Mouse (Mus musculus) embryo, embryonic 11.5 days (tissue): ENCODE data around the gene Nr2e1.

ENCODE experiments used
- DNase-seq: peaks from one replicate; pipeline ENCODE4 v3.0.0-alpha.2; 2012; ENCODE audit warnings: low read depth, low spot score

Nr2e1 gene

GRCm38 (mm10) chr10:42546507-42546906, 36.9 kb downstream of the Nr2e1 start:
- DNase-seq = no peak

- no peak for DNase-seq
These were observed 37.5 kb downstream of the Nr2e1 start for GRCm38 (mm10) chr10:42545707-42546503.

DNA sequence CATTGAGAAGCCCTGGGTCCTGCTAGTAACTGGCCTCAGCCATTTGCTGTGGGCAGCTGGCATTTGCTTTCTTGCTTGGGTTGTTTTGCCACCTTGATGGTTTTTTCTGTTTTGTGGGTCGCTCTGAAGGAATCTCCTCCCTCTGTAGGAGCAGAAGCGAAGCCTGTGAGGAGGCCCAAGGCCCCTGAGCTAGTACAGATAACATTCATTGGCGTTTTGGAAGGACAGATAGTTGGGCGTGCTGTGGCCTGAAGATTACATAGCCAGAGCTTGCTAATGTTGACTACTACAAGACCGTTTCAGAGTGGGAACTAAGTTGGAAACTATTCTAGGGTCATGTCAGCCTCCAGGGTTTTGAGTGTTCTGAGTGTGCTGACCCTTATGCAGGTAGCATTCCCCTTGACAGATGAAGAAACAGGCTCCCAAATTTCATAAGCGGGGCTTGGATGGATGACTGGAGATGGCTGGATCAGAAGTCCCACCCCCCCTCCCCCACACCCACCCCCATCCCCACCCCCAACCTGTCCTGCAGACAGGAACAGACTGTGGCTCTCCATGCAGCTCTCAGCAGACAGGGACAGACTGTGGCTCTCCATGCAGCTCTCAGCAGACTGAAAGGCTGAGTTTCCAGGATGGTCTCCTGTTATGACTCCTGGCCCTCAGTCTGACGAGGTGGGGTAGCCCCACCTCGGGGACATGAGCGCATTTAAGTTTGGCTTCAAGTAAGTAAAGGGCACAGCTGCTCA, 45.7 kb downstream of the Nr2e1 start:
- DNase-seq = no peak

DNA sequence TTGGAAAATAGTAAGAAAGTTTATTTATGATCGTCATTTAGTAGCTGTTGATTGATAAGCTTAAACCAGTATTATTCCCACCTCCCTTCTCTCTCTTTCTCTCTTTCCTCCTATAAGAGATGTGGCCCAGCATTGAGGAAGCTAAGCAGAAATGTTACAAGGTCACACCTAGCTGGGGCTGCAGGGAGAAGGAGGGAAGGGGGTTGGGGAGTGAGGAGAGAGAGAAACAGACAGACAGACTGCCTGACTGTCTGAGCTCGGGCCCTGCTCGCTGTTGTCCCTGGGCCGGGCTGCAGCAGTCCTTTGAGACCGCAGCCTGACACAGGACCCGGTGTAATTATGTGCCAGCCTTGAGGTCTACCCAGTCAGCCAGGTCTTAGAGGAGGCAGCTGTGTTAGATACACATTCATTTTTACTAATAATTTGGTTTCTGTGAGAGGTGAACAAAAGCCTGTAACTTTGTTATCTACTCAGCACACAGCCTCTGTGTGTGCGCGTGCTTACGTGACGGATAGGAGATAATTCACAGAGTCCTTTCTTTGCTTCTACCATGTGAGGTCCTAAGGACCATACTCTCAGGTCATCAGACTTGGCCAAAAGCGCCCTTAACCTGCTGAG, 49.5 kb downstream of the Nr2e1 start:
- no peak for DNase-seq

DNA sequence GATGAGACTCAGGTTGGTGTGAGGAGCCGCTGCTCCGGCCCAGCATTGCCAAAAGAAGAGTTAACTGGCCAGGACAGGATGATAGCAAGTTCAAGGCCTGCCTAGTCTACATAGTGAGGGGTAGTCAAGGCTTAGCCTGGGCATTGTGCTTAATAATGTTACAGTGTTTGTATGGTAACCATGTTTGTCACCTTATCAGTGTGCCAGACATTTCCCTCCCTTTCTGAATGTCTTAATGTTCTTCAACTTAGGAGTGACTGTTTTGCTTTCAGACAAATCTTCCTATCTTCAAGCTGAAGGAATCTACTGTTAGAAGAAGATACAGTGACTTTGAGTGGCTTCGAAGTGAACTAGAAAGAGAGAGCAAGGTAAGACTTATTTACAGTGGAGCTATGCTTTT, 57.8 kb downstream of the Nr2e1 start:
- DNase-seq = no peak

DNA sequence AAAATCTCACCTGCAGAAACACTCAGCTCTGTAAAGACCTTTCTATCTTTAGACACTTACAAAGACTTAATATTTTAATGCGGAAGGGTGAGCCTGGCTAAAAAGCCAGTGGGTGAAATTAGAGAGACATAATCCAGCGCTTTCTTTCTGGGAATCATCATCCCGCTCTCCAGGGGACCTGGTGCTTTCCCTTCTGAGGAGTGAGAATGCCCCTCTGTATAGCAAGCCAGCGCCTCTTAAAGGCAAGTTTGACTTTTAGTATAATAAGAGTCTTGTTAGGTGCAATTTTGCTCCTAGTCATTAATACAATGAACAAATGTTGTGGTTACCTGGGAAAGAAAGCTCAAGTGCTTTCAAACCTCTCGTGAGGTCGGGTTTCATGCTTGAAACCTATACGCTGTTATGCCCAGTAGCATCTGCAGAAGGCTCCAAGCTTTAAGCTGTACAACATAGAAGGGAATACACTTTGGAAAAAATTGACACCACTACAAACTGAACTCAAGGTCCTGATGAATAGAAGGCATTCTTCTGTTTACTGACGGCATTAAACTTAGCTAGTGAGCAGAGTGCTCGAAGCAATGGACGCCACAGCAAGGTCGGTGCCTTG, 59.8 kb downstream of the Nr2e1 start:
- DNase-seq = no peak

DNA sequence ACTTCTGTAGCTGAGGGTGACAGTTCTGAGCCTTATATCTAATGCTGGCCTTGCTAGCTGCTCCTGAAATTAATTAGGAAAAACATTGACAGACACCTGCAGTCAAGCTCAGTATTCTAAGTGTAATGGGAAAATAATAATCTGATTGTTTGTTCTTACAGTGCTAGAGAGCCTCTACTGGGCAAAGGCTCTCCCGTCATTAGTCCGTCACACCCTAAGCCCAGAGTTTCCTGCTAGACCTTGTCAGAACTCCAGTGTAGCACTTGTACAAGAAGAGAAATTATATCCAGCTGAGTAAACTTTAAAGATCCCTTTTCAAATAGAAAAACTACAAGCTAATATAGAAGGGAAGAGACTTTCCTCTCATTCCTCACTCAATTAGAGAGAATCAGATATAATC, 60.5 kb downstream of the Nr2e1 start:
- no peak for DNase-seq

DNA sequence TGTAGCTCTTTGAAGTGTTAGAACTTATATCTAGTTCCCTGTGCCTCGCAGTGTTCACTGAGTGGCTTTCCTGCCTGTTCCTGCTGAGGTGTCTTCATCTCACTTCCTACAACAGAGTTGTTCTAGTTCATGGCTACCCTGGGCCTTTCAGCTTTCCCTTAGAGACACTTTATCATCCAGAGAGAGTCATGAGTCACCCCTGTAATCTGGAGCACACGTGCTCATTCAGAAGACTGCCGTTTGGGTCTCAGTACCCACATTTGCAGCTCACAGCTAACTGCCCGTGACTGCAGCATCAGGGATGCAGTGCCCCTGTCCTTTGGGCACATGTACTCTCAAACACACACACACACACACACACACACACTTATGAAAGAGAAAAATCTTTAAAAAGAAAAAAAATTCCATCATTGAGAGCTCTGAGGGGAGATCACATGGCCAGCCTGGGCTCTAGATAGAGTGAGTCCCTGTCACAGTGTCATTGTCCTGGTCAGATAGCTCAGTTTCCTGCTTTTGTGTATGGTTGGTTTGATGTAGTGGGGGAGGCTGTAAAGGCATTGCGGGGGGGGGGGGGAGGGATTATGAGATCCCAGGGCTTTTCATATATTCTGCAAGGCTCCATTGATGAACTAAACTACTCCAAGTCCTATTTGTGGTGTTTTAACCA, 62.0 kb downstream of the Nr2e1 start:
- DNase-seq = no peak

- no peak for DNase-seq
These were observed 65.1 kb downstream of the Nr2e1 start for GRCm38 (mm10) chr10:42518363-42518762.

DNA sequence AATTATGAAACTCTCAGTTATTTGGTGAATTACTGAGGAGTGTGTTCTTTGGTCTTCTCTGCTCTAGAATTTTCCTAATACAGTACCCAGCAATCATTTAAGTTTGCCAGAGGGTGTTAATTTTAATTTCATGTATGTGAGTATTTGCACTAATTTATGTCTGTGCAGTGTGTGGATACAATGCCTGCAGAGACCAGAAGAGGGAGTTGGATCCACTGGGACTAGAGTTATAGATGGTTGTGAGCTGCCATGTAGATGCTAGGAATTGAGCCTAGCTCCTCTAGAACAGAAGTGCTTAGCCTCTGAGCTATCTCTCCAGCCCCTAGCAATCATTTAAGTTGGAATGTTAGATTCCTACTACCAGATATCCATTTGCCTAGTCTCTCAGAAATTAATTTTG, 69.3 kb downstream of the Nr2e1 start:
- no peak for DNase-seq
